Mouse (Mus musculus) erythroblast, embryonic 14.5 days (primary cell): ENCODE results near the gene Gm10375.
"Not testable (repeated sequence)": the region's sequence is repeated elsewhere in the genome, so short reads cannot be mapped to it uniquely, and the experiment has no call there.

Experiments used
- GATA1 ChIP-seq: IDR thresholded peaks from 2 replicates; pipeline ENCODE4 v1.6.1; 2012; ENCODE audit warnings: low read length, inconsistent platforms, mixed read lengths
- TAL1 ChIP-seq: IDR thresholded peaks from 3 replicates; pipeline ENCODE4 v1.6.1; 2012; ENCODE audit warnings: low read length, inconsistent platforms, mixed read lengths

DNA sequence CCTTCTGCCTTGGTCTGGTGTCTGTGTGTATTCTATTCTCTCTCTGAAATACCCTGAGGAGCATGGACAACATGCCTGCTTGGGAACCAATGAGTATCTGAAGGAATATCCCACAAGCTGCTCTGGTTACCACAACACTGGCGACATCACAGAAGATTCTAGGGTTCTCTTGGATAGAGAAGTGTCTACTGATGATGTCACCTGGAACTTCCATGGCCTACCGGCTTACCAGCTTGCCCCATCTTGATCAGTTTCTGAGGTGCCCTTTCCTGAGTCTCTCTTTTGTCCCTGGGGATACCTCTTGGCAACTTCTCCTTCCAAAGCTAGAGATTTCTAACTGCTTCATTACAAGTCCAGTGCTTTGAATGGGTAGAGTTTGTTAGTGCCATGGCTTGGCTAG lies 28.8 kb downstream of the Gm10375 start, which contains the start of gene Gm17654:
- not testable (repeated sequence) for TF ChIP-seq GATA1, TAL1
